Mouse (Mus musculus) kidney, postnatal 0 days (tissue): ENCODE measurements around the gene Elovl2. TPM values are rescaled to one million over a fixed set of nuclear protein-coding genes. Genes with fewer than 3 reads are reported as not detected.
"Not testable (repeated sequence)": the region's sequence is repeated elsewhere in the genome, so short reads cannot be mapped to it uniquely, and the experiment has no call there.

ENCODE experiments used
- ATAC-seq: fragments of 200-750 bp; cut with Nextera tagmentation; replicated peaks from 2 replicates; pipeline ENCODE4 v1.8.0; 2017; ENCODE audit warnings: low read depth, moderate number of reproducible peaks, moderate TSS enrichment, moderate library complexity; ENCODE audit not compliant: low FRiP score
- DNase-seq: peaks from one replicate; pipeline ENCODE4 v3.0.0-alpha.2; 2016; ENCODE audit warnings: low spot score
- H3K27ac ChIP-seq: fragments of 300-500 bp; sonication (generic); 2 replicates; pipeline ENCODE4 v1.5.1; 2014; ENCODE audit warnings: mild to moderate bottlenecking
- H3K27me3 ChIP-seq: fragments of 300-500 bp; sonication (generic); 2 replicates; pipeline ENCODE4 v1.6.1; 2014; ENCODE audit warnings: low read length, mixed read lengths; ENCODE audit not compliant: insufficient read depth
- H3K36me3 ChIP-seq: fragments of 300-500 bp; sonication (generic); 2 replicates; pipeline ENCODE4 v1.6.1; 2014; ENCODE audit warnings: low read length, mixed read lengths; ENCODE audit not compliant: insufficient read depth
- H3K4me1 ChIP-seq: fragments of 300-500 bp; sonication (generic); replicated peaks from 2 replicates; pipeline ENCODE4 v1.6.1; 2014; ENCODE audit warnings: antibody characterized with exemption, low read length, mixed read lengths; ENCODE audit not compliant: insufficient read depth
- H3K4me2 ChIP-seq: fragments of 300-500 bp; sonication (generic); 2 replicates; pipeline ENCODE4 v1.6.1; 2014; ENCODE audit warnings: mild to moderate bottlenecking, low read length, moderate library complexity, mixed read lengths
- H3K4me3 ChIP-seq: fragments of 300-500 bp; sonication (generic); replicated peaks from 2 replicates; pipeline ENCODE4 v1.5.1; 2014; ENCODE audit warnings: low read depth, low read length
- H3K9ac ChIP-seq: fragments of 300-500 bp; sonication (generic); 2 replicates; pipeline ENCODE4 v1.6.1; 2014; ENCODE audit warnings: low read depth, low read length
- H3K9me3 ChIP-seq: fragments of 300-500 bp; sonication (generic); replicated peaks from 2 replicates; pipeline ENCODE4 v1.6.1; 2016; ENCODE audit warnings: low read length, inconsistent platforms, mixed read lengths
- CTCF ChIP-seq: IDR thresholded peaks from 2 replicates; pipeline ENCODE4 v1.5.1; 2016; ENCODE audit warnings: antibody characterized with exemption, low read depth, mild to moderate bottlenecking, moderate library complexity
- WGBS: fragments of 180-500 bp; shearing (Covaris S2); extraction: QIAGEN DNeasy Blood & Tissue Kit; methylation state at CpG from one replicate; pipeline ENCODE4 v1.1.7; 2014; 5-methylcytosine and 5-hydroxymethylcytosine counted together
- polyA plus RNA-seq: library from polyadenylated mRNA; unstranded; fragments of >200 nt; fragmentation: Nextera tagmentation; extraction: Ambion mirVana; gene quantifications from 2 replicates; pipeline ENCODE4 v1.2.1, GENCODE M21; 2015

The Elovl2 gene
- polyA plus RNA-seq, 1 experiment from 2014 or later, result 19.4 TPM

- ATAC-seq (no peak), DNase-seq (no peak)
- Histone ChIP-seq H3K4me3 (no peak overlapping the region), H3K36me3 (no peaks in the 10 kb centered on the region), H3K4me2 (no peak overlapping the region), H3K27ac (no peak overlapping the region), H3K4me1 (no peaks in the 10 kb centered on the region), H3K27me3 (no peaks in the 10 kb centered on the region), H3K9ac (no peak overlapping the region), H3K9me3 (no peaks in the 10 kb centered on the region)
- no peak for TF ChIP-seq CTCF
- WGBS, result 90% methylated on average over 5 of the region's 5 CpGs
These were observed 35.9 kb upstream of the Elovl2 start for GRCm38 (mm10) chr13:41256126-41256525.

GRCm38 (mm10) chr13:41252736-41253135 is 32.5 kb upstream of the Elovl2 start:
- no peak overlapping the region for H3K27ac ChIP-seq
- H3K27me3 ChIP-seq, result no peaks in the 10 kb centered on the region
- no peak overlapping the region for H3K4me3 ChIP-seq
- H3K36me3 ChIP-seq, result no peaks in the 10 kb centered on the region
- H3K9me3 ChIP-seq, result no peaks in the 10 kb centered on the region
- ATAC-seq (no peak), DNase-seq (no peak)
- no peak overlapping the region for H3K9ac ChIP-seq
- TF ChIP-seq CTCF, result no peak
- H3K4me2 ChIP-seq, result no peak overlapping the region
- 93% methylated on average over 7 of the region's 7 CpGs for WGBS
- no peaks in the 10 kb centered on the region for H3K4me1 ChIP-seq

GRCm38 (mm10) chr13:41252141-41252540 is 31.9 kb upstream of the Elovl2 start:
- Histone ChIP-seq H3K36me3 (no peaks in the 10 kb centered on the region), H3K9me3 (no peaks in the 10 kb centered on the region), H3K9ac (no peak overlapping the region), H3K4me2 (no peak overlapping the region), H3K4me1 (no peaks in the 10 kb centered on the region), H3K27me3 (no peaks in the 10 kb centered on the region), H3K4me3 (no peak overlapping the region), H3K27ac (no peak overlapping the region)
- no peak for TF ChIP-seq CTCF
- ATAC-seq (no peak), DNase-seq (no peak)
- 80% methylated on average over 6 of the region's 6 CpGs for WGBS

GRCm38 (mm10) chr13:41251667-41252066 is 31.5 kb upstream of the Elovl2 start:
- H3K4me1 ChIP-seq, result no peaks in the 10 kb centered on the region
- no peak for TF ChIP-seq CTCF
- no peak overlapping the region for H3K27ac ChIP-seq
- DNase-seq (no peak), ATAC-seq (no peak)
- H3K4me3 ChIP-seq, result no peak overlapping the region
- H3K27me3 ChIP-seq, result no peaks in the 10 kb centered on the region
- H3K4me2 ChIP-seq, result no peak overlapping the region
- WGBS, result 54% methylated on average over 5 of the region's 5 CpGs
- no peak overlapping the region for H3K9ac ChIP-seq
- no peaks in the 10 kb centered on the region for H3K9me3 ChIP-seq
- no peaks in the 10 kb centered on the region for H3K36me3 ChIP-seq

- not testable (repeated sequence) for H3K36me3 ChIP-seq, H3K27me3 ChIP-seq, H3K4me1 ChIP-seq, DNase-seq, ATAC-seq, H3K9ac ChIP-seq, H3K4me2 ChIP-seq, H3K4me3 ChIP-seq, H3K27ac ChIP-seq, H3K9me3 ChIP-seq
- 93% methylated on average over 5 of the region's 5 CpGs for WGBS
These were observed 31.0 kb upstream of the Elovl2 start for GRCm38 (mm10) chr13:41251232-41251631.

GRCm38 (mm10) chr13:41250318-41250981 is 30.2 kb upstream of the Elovl2 start:
- TF ChIP-seq CTCF, result no peak
- Histone ChIP-seq H3K4me3 (peak overlapping the region; percentile 71), H3K9ac (peak overlapping the region; percentile 87), H3K9me3 (no peaks in the 10 kb centered on the region), H3K4me2 (peak overlapping the region; percentile 82), H3K27me3 (no peaks in the 10 kb centered on the region), H3K36me3 (no peaks in the 10 kb centered on the region), H3K4me1 (no peaks in the 10 kb centered on the region), H3K27ac (peak overlapping the region; percentile 90)
- 1% methylated on average over 27 of the region's 27 CpGs for WGBS
- ATAC-seq (no peak), DNase-seq (peak; percentile 33)
